Mouse (Mus musculus): ENCODE data around the gene Prdm2.
A peak's percentile ranks its signal among the peaks of the same experiment; 100 is the strongest.

Gene Prdm2

GRCm38 (mm10) chr4:143154571-143154970 is 58.2 kb downstream of the Prdm2 start:
- no peak for DNase-seq (ENCODE audit: low read depth, low spot score)

- no peak for DNase-seq (ENCODE audit: low read depth, low spot score)
Observed at GRCm38 (mm10) chr4:143152634-143153033, 60.2 kb downstream of the Prdm2 start.

GRCm38 (mm10) chr4:143151267-143151666 is 61.5 kb downstream of the Prdm2 start:
- peak; percentile 71 for DNase-seq (ENCODE audit: low read depth, low spot score)

- no peak for DNase-seq (ENCODE audit: low read depth, low spot score)
Observed at GRCm38 (mm10) chr4:143147666-143148065, 65.1 kb downstream of the Prdm2 start.

GRCm38 (mm10) chr4:143143615-143144014 is 69.2 kb downstream of the Prdm2 start:
- no peak for DNase-seq (ENCODE audit: low read depth, low spot score)

- no peak for DNase-seq (ENCODE audit: low read depth, low spot score)
Observed at GRCm38 (mm10) chr4:143141645-143142259, 71.0 kb downstream of the Prdm2 start.

GRCm38 (mm10) chr4:143140940-143141339 is 71.9 kb downstream of the Prdm2 start:
- DNase-seq (ENCODE audit: low read depth, low spot score), result no peak

GRCm38 (mm10) chr4:143132433-143132832 is 80.4 kb downstream of the Prdm2 start:
- DNase-seq (ENCODE audit: low read depth, low spot score), result no peak

GRCm38 (mm10) chr4:143130441-143130840 is 82.4 kb downstream of the Prdm2 start:
- DNase-seq (ENCODE audit: low read depth, low spot score), result no peak

- no peak for DNase-seq (ENCODE audit: low read depth, low spot score)
Observed at GRCm38 (mm10) chr4:143129261-143129760, 83.5 kb downstream of the Prdm2 start.

GRCm38 (mm10) chr4:143127171-143127570 is 85.6 kb downstream of the Prdm2 start:
- DNase-seq (ENCODE audit: low read depth, low spot score), result no peak

- DNase-seq (ENCODE audit: low read depth, low spot score), result no peak
Observed at GRCm38 (mm10) chr4:143126476-143126875, 86.3 kb downstream of the Prdm2 start.

GRCm38 (mm10) chr4:143125290-143125689 is 87.5 kb downstream of the Prdm2 start:
- DNase-seq (ENCODE audit: low read depth, low spot score), result no peak

- DNase-seq (ENCODE audit: low read depth, low spot score), result no peak
Observed at GRCm38 (mm10) chr4:143123043-143123442, 89.8 kb downstream of the Prdm2 start.

- DNase-seq (ENCODE audit: low read depth, low spot score), result no peak
Observed at GRCm38 (mm10) chr4:143121174-143121573, 91.6 kb downstream of the Prdm2 start.

- DNase-seq (ENCODE audit: low read depth, low spot score), result no peak
Observed at GRCm38 (mm10) chr4:143120008-143120407, 92.8 kb downstream of the Prdm2 start.

GRCm38 (mm10) chr4:143118843-143119242 is 94.0 kb downstream of the Prdm2 start:
- no peak for DNase-seq (ENCODE audit: low read depth, low spot score)

- peak; percentile 72 for DNase-seq (ENCODE audit: low read depth, low spot score)
Observed at GRCm38 (mm10) chr4:143115851-143116250, 96.9 kb downstream of the Prdm2 start.

- DNase-seq (ENCODE audit: low read depth, low spot score), result no peak
Observed at GRCm38 (mm10) chr4:143114232-143114979, 98.4 kb downstream of the Prdm2 start.

GRCm38 (mm10) chr4:143112985-143113384 is 99.8 kb downstream of the Prdm2 start:
- DNase-seq (ENCODE audit: low read depth, low spot score), result peak; percentile 85

GRCm38 (mm10) chr4:143112439-143112838 is 100.4 kb downstream of the Prdm2 start:
- no peak for DNase-seq (ENCODE audit: low read depth, low spot score)

- no peak for DNase-seq (ENCODE audit: low read depth, low spot score)
Observed at GRCm38 (mm10) chr4:143111872-143112271, 100.9 kb downstream of the Prdm2 start.

GRCm38 (mm10) chr4:143108552-143108951 is 104.2 kb downstream of the Prdm2 start:
- DNase-seq (ENCODE audit: low read depth, low spot score), result no peak
